Mouse (Mus musculus) limb, embryonic 14.5 days (tissue): ENCODE results near the gene Gstm7. TPM values are rescaled to one million over a fixed set of nuclear protein-coding genes. Genes with fewer than 3 reads are reported as not detected.

Source experiments
- ATAC-seq: fragments of 200-750 bp; cut with Nextera tagmentation; 2 replicates; pipeline ENCODE4 v1.8.0; 2017; ENCODE audit warnings: low read depth, moderate number of reproducible peaks, moderate TSS enrichment; ENCODE audit not compliant: low FRiP score
- DNase-seq: peaks from one replicate; pipeline ENCODE4 v3.0.0-alpha.2; 2015; ENCODE audit warnings: low spot score
- H3K27ac ChIP-seq: fragments of 300-500 bp; sonication (generic); replicated peaks from 2 replicates; pipeline ENCODE4 v1.5.1; 2014; ENCODE audit warnings: low read depth, mild to moderate bottlenecking, low read length, moderate library complexity, mixed read lengths
- H3K27me3 ChIP-seq: fragments of 300-500 bp; sonication (generic); 2 replicates; pipeline ENCODE4 v1.6.1; 2014; ENCODE audit warnings: low read length, mixed read lengths; ENCODE audit not compliant: control insufficient read depth, insufficient read depth
- H3K36me3 ChIP-seq: fragments of 300-500 bp; sonication (generic); 2 replicates; pipeline ENCODE4 v1.6.1; 2014; ENCODE audit warnings: mild to moderate bottlenecking, low read length, moderate library complexity, mixed read lengths; ENCODE audit not compliant: control insufficient read depth, insufficient read depth
- H3K4me1 ChIP-seq: fragments of 300-500 bp; sonication (generic); 2 replicates; pipeline ENCODE4 v1.6.1; 2014; ENCODE audit warnings: antibody characterized with exemption, low read length, mixed read lengths; ENCODE audit not compliant: control insufficient read depth, insufficient read depth
- H3K4me2 ChIP-seq: fragments of 300-500 bp; sonication (generic); replicated peaks from 2 replicates; pipeline ENCODE4 v1.6.1; 2014; ENCODE audit warnings: low read depth, mild to moderate bottlenecking, low read length, moderate library complexity; ENCODE audit not compliant: severe bottlenecking
- H3K4me3 ChIP-seq: fragments of 300-500 bp; sonication (generic); replicated peaks from 2 replicates; pipeline ENCODE4 v1.5.1; 2014; ENCODE audit warnings: low read length
- H3K9ac ChIP-seq: fragments of 300-500 bp; sonication (generic); 2 replicates; pipeline ENCODE4 v1.6.1; 2014; ENCODE audit warnings: mild to moderate bottlenecking, low read depth, low read length, moderate library complexity; ENCODE audit not compliant: severe bottlenecking
- H3K9me3 ChIP-seq: fragments of 300-500 bp; sonication (generic); 2 replicates; pipeline ENCODE4 v1.6.1; 2016; ENCODE audit warnings: low read length; ENCODE audit not compliant: control insufficient read depth
- POLR2A ChIP-seq: fragments of 200-500 bp; IDR thresholded peaks from 2 replicates; pipeline ENCODE4 v1.8.0; 2012; ENCODE audit warnings: inconsistent platforms, mild to moderate bottlenecking, moderate library complexity, borderline replicate concordance; ENCODE audit not compliant: insufficient read depth, insufficient read length; ENCODE audit errors: extremely low read depth
- WGBS: fragments of 180-500 bp; shearing (Covaris S2); extraction: QIAGEN DNeasy Blood & Tissue Kit; methylation state at CpG from one replicate; pipeline ENCODE4 v1.1.7; 2014; 5-methylcytosine and 5-hydroxymethylcytosine counted together
- polyA plus RNA-seq, 2 experiments: library from polyadenylated mRNA; depleted of rRNA in 1 of 2; stranded (reverse) in 1 of 2; unstranded in 1 of 2; fragments of >200 nt; fragmentation: Nextera tagmentation in 1 of 2; extraction: Ambion mirVana in 1 of 2; gene quantifications; 2 replicates each; pipeline versions ENCODE4 v1.2.1 to v1.2.3; 2012 to 2014

The Gstm7 gene
- polyA plus RNA-seq, 2 experiments, result 17.5 to 19.8 TPM

- no peaks in the 10 kb centered on the region for H3K9me3 ChIP-seq
- H3K36me3 ChIP-seq, result no peaks in the 10 kb centered on the region
- H3K4me3 ChIP-seq, result peak within 1 kb of the TSS; percentile 31
- 0 out of 2 replicates have a peak within 1 kb of the TSS, but pooled peaks have one; percentile 21 for H3K9ac ChIP-seq
- no peaks in the 10 kb centered on the region for H3K27me3 ChIP-seq
- peak within 1 kb of the TSS; percentile 46 for H3K4me2 ChIP-seq
- no peak within 1 kb of the TSS for H3K27ac ChIP-seq
- WGBS, result 12% methylated on average over 20 of the region's 20 CpGs
- peaks cover 5% of the 10 kb centered on the region for H3K4me1 ChIP-seq
- DNase-seq (peak; percentile 65), ATAC-seq (peak; percentile 78)
- TF ChIP-seq POLR2A, result no peak
These were observed 11.8 kb upstream of the Gstm7 start, which contains the start of gene Gstm6 for GRCm38 (mm10) chr3:107943239-107943990. TSS of gene Gstm6 (minus strand) at chr3:107943749.

DNA sequence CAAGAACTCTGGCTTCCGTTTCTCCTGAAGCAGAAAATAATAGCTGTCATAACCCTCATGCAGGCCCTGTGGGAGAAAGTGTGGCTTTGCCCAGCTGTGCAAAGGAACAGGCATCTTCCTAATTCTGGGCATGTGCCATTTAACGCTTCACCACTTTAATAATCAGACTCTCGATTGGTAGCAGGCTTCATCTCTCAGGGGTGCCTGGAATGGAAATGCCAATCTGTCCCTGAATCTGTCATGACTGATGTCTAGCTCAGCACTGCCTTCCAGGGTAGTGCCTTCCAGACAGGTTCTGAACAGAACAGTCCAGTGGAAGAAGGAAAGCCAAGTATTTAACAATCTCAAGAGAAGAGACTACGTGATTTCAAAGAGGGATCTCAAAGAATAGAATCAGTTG, 9.6 kb upstream of the Gstm7 start:
- no peaks in the 10 kb centered on the region for H3K27me3 ChIP-seq
- H3K27ac ChIP-seq, result no peak overlapping the region
- H3K4me1 ChIP-seq, result peaks cover 5% of the 10 kb centered on the region
- ATAC-seq, result no peak
- no peak overlapping the region for H3K4me3 ChIP-seq
- WGBS, result 73% methylated on average over 4 of the region's 4 CpGs
- no peaks in the 10 kb centered on the region for H3K36me3 ChIP-seq
- no peaks in the 10 kb centered on the region for H3K9me3 ChIP-seq
- TF ChIP-seq POLR2A, result no peak
- H3K9ac ChIP-seq, result no peak overlapping the region
- no peak overlapping the region for H3K4me2 ChIP-seq
- DNase-seq, result no peak

DNA sequence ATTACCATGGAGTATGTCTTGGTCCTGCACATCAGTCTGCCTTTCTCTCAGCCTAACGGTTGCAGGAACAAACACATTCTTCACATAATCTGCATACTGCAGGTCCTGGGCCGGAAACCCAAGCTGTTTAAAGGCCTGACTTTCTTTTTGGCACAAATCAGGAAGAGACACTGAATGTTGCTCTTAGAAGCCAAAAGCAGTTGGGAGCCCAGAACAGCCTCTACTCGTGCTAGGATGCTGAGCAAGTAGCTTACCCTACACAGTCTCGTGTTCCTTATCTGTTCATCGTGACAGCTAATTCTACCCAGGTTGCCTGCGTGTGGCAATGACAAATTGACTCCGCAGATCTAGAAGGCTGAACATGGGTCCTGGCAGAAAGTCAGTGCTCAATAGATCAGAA, 8.9 kb upstream of the Gstm7 start:
- H3K4me3 ChIP-seq, result no peak overlapping the region
- 66% methylated on average over 7 of the region's 7 CpGs for WGBS
- no peak for TF ChIP-seq POLR2A
- no peak overlapping the region for H3K4me2 ChIP-seq
- H3K4me1 ChIP-seq, result peaks cover 5% of the 10 kb centered on the region
- no peaks in the 10 kb centered on the region for H3K9me3 ChIP-seq
- no peak for DNase-seq
- no peak overlapping the region for H3K9ac ChIP-seq
- H3K36me3 ChIP-seq, result no peaks in the 10 kb centered on the region
- ATAC-seq, result no peak
- no peak overlapping the region for H3K27ac ChIP-seq
- H3K27me3 ChIP-seq, result no peaks in the 10 kb centered on the region

GRCm38 (mm10) chr3:107939830-107940229, 8.2 kb upstream of the Gstm7 start:
- no peak for TF ChIP-seq POLR2A
- 85% methylated on average over 4 of the region's 4 CpGs for WGBS
- ATAC-seq (no peak), DNase-seq (no peak)
- H3K27ac ChIP-seq, result no peak overlapping the region
- no peak overlapping the region for H3K4me3 ChIP-seq
- H3K4me2 ChIP-seq, result no peak overlapping the region
- no peaks in the 10 kb centered on the region for H3K36me3 ChIP-seq
- H3K27me3 ChIP-seq, result no peaks in the 10 kb centered on the region
- no peaks in the 10 kb centered on the region for H3K9me3 ChIP-seq
- no peak overlapping the region for H3K9ac ChIP-seq
- H3K4me1 ChIP-seq, result peaks cover 5% of the 10 kb centered on the region

GRCm38 (mm10) chr3:107939403-107939802, 7.8 kb upstream of the Gstm7 start:
- H3K4me2 ChIP-seq, result no peak overlapping the region
- 34% methylated on average over 3 of the region's 3 CpGs for whole genome bisulfite sequencing
- no peak for ATAC-seq
- H3K9me3 ChIP-seq, result no peaks in the 10 kb centered on the region
- TF ChIP-seq POLR2A, result no peak
- H3K9ac ChIP-seq, result no peak overlapping the region
- DNase-seq, result peak; percentile 22
- no peaks in the 10 kb centered on the region for H3K36me3 ChIP-seq
- H3K27me3 ChIP-seq, result no peaks in the 10 kb centered on the region
- no peak overlapping the region for H3K4me3 ChIP-seq
- no peak overlapping the region for H3K27ac ChIP-seq
- peaks cover 5% of the 10 kb centered on the region for H3K4me1 ChIP-seq
